Mouse (Mus musculus): ENCODE results near the gene Trim63. TPM values are rescaled to one million over a fixed set of nuclear protein-coding genes. Genes with fewer than 3 reads are reported as not detected.

The Trim63 gene
- polyA plus RNA-seq, 1 experiment from 2014 or later, result 0.11 TPM

GRCm38 (mm10) chr4:134310656-134311055 is 4.3 kb upstream of the Trim63 start:
- 91% methylated on average over 9 of the region's 9 CpGs for WGBS
- no peaks in the 10 kb centered on the region for H3K27me3 ChIP-seq (ENCODE audit: control insufficient read depth, insufficient read depth, low read length)
- H3K27ac ChIP-seq (replicated peaks; ENCODE audit: low read depth, low read length), result no peak overlapping the region

GRCm38 (mm10) chr4:134311784-134312183 is 3.1 kb upstream of the Trim63 start:
- H3K9ac ChIP-seq (replicated peaks; ENCODE audit: low read length), result no peak overlapping the region
- H3K4me2 ChIP-seq (ENCODE audit: low read length), result no peak overlapping the region
- no peaks in the 10 kb centered on the region for H3K9me3 ChIP-seq (ENCODE audit: control insufficient read depth, low read length)
- H3K36me3 ChIP-seq (ENCODE audit: control insufficient read depth, insufficient read depth, low read length), result no peaks in the 10 kb centered on the region
- H3K27ac ChIP-seq (replicated peaks; ENCODE audit: low read depth, low read length), result no peak overlapping the region
- no peak overlapping the region for H3K4me3 ChIP-seq (replicated peaks; ENCODE audit: low read depth, low read length)
- 88% methylated on average over 9 of the region's 9 CpGs for WGBS
- no peaks in the 10 kb centered on the region for H3K27me3 ChIP-seq (ENCODE audit: control insufficient read depth, insufficient read depth, low read length)
- peaks cover 7% of the 10 kb centered on the region; the same call in 1 of the 2 replicates for H3K4me1 ChIP-seq (ENCODE audit: control insufficient read depth, insufficient read depth, low read length)
- DNase-seq, result no peak
- ATAC-seq (ENCODE audit: low FRiP score, low TSS enrichment), result no peak

More at GRCm38 (mm10) chr4:134310656-134311055, 4.3 kb upstream of the Trim63 start:
- no peak overlapping the region for H3K4me2 ChIP-seq (ENCODE audit: low read length)
- no peaks in the 10 kb centered on the region for H3K9me3 ChIP-seq (ENCODE audit: control insufficient read depth, low read length)
- no peaks in the 10 kb centered on the region for H3K36me3 ChIP-seq (ENCODE audit: control insufficient read depth, insufficient read depth, low read length)
- no peak overlapping the region for H3K4me3 ChIP-seq (replicated peaks; ENCODE audit: low read depth, low read length)
- H3K9ac ChIP-seq (replicated peaks; ENCODE audit: low read length), result no peak overlapping the region
- peaks cover 7% of the 10 kb centered on the region; the same call in 1 of the 2 replicates for H3K4me1 ChIP-seq (ENCODE audit: control insufficient read depth, insufficient read depth, low read length)
- ATAC-seq (ENCODE audit: low FRiP score, low TSS enrichment) (no peak), DNase-seq (no peak)

- H3K9ac ChIP-seq (replicated peaks; ENCODE audit: low read length), result no peak overlapping the region
- ATAC-seq (ENCODE audit: low FRiP score, low TSS enrichment) (no peak), DNase-seq (no peak)
- H3K27ac ChIP-seq (replicated peaks; ENCODE audit: low read depth, low read length), result no peak overlapping the region
- no peaks in the 10 kb centered on the region for H3K27me3 ChIP-seq (ENCODE audit: control insufficient read depth, insufficient read depth, low read length)
- no peak overlapping the region for H3K4me3 ChIP-seq (replicated peaks; ENCODE audit: low read depth, low read length)
- H3K4me1 ChIP-seq (ENCODE audit: control insufficient read depth, insufficient read depth, low read length), result peaks cover 3% of the 10 kb centered on the region; the same call in 1 of the 2 replicates
- no peaks in the 10 kb centered on the region for H3K9me3 ChIP-seq (ENCODE audit: control insufficient read depth, low read length)
- no peak overlapping the region for H3K4me2 ChIP-seq (ENCODE audit: low read length)
- 97% methylated on average over 5 of the region's 5 CpGs for WGBS
- no peaks in the 10 kb centered on the region for H3K36me3 ChIP-seq (ENCODE audit: control insufficient read depth, insufficient read depth, low read length)
Observed at GRCm38 (mm10) chr4:134312341-134312740, 2.6 kb upstream of the Trim63 start.

GRCm38 (mm10) chr4:134312901-134313300 is 2.0 kb upstream of the Trim63 start:
- no peak for DNase-seq
- H3K9me3 ChIP-seq (ENCODE audit: control insufficient read depth, low read length), result no peaks in the 10 kb centered on the region

GRCm38 (mm10) chr4:134314081-134314655 is 752 bp upstream of the Trim63 start:
- ATAC-seq (ENCODE audit: low FRiP score, low TSS enrichment) (no peak), DNase-seq (no peak)
- H3K9me3 ChIP-seq (ENCODE audit: control insufficient read depth, low read length), result no peaks in the 10 kb centered on the region
- no peaks in the 10 kb centered on the region for H3K27me3 ChIP-seq (ENCODE audit: control insufficient read depth, insufficient read depth, low read length)
- no peaks in the 10 kb centered on the region for H3K4me1 ChIP-seq (ENCODE audit: control insufficient read depth, insufficient read depth, low read length)
- H3K4me2 ChIP-seq (ENCODE audit: low read length), result no peak overlapping the region
- H3K36me3 ChIP-seq (ENCODE audit: control insufficient read depth, insufficient read depth, low read length), result no peaks in the 10 kb centered on the region
- H3K9ac ChIP-seq (replicated peaks; ENCODE audit: low read length), result no peak overlapping the region
- H3K4me3 ChIP-seq (replicated peaks; ENCODE audit: low read depth, low read length), result no peak overlapping the region
- 83% methylated on average over 4 of the region's 4 CpGs for whole genome bisulfite sequencing
- H3K27ac ChIP-seq (replicated peaks; ENCODE audit: low read depth, low read length), result no peak overlapping the region

More at GRCm38 (mm10) chr4:134312901-134313300, 2.0 kb upstream of the Trim63 start:
- no peaks in the 10 kb centered on the region for H3K4me1 ChIP-seq (ENCODE audit: control insufficient read depth, insufficient read depth, low read length)
- H3K9ac ChIP-seq (replicated peaks; ENCODE audit: low read length), result no peak overlapping the region
- H3K27me3 ChIP-seq (ENCODE audit: control insufficient read depth, insufficient read depth, low read length), result no peaks in the 10 kb centered on the region
- H3K36me3 ChIP-seq (ENCODE audit: control insufficient read depth, insufficient read depth, low read length), result no peaks in the 10 kb centered on the region
- ATAC-seq (ENCODE audit: low FRiP score, low TSS enrichment), result no peak
- H3K4me3 ChIP-seq (replicated peaks; ENCODE audit: low read depth, low read length), result no peak overlapping the region
- WGBS, result 97% methylated on average over 6 of the region's 6 CpGs
- no peak overlapping the region for H3K4me2 ChIP-seq (ENCODE audit: low read length)
- no peak overlapping the region for H3K27ac ChIP-seq (replicated peaks; ENCODE audit: low read depth, low read length)

GRCm38 (mm10) chr4:134315470-134315869 is 550 bp downstream of the Trim63 start:
- Histone ChIP-seq H3K36me3 (ENCODE audit: control insufficient read depth, insufficient read depth, low read length) (no peaks in the 10 kb centered on the region), H3K4me3 (replicated peaks; ENCODE audit: low read depth, low read length) (no peak overlapping the region), H3K9ac (replicated peaks; ENCODE audit: low read length) (no peak overlapping the region), H3K4me1 (ENCODE audit: control insufficient read depth, insufficient read depth, low read length) (no peaks in the 10 kb centered on the region), H3K4me2 (ENCODE audit: low read length) (no peak overlapping the region), H3K9me3 (ENCODE audit: control insufficient read depth, low read length) (no peaks in the 10 kb centered on the region), H3K27ac (replicated peaks; ENCODE audit: low read depth, low read length) (no peak overlapping the region), H3K27me3 (ENCODE audit: control insufficient read depth, insufficient read depth, low read length) (no peaks in the 10 kb centered on the region)
- WGBS, result 84% methylated on average over 9 of the region's 9 CpGs
- no peak for DNase-seq
- no peak for ATAC-seq (ENCODE audit: low FRiP score, low TSS enrichment)

GRCm38 (mm10) chr4:134316390-134316789 is 1.5 kb downstream of the Trim63 start:
- H3K4me1 ChIP-seq (ENCODE audit: control insufficient read depth, insufficient read depth, low read length), result no peaks in the 10 kb centered on the region
- WGBS, result 56% methylated on average over 16 of the region's 16 CpGs
- no peak overlapping the region for H3K27ac ChIP-seq (replicated peaks; ENCODE audit: low read depth, low read length)
- no peak overlapping the region for H3K4me2 ChIP-seq (ENCODE audit: low read length)
- no peak overlapping the region for H3K9ac ChIP-seq (replicated peaks; ENCODE audit: low read length)
- ATAC-seq (ENCODE audit: low FRiP score, low TSS enrichment) (no peak), DNase-seq (no peak)
- no peaks in the 10 kb centered on the region for H3K36me3 ChIP-seq (ENCODE audit: control insufficient read depth, insufficient read depth, low read length)
- no peaks in the 10 kb centered on the region for H3K9me3 ChIP-seq (ENCODE audit: control insufficient read depth, low read length)
- H3K27me3 ChIP-seq (ENCODE audit: control insufficient read depth, insufficient read depth, low read length), result no peaks in the 10 kb centered on the region
- no peak overlapping the region for H3K4me3 ChIP-seq (replicated peaks; ENCODE audit: low read depth, low read length)

GRCm38 (mm10) chr4:134319074-134319473 is 4.2 kb downstream of the Trim63 start:
- Histone ChIP-seq H3K36me3 (ENCODE audit: control insufficient read depth, insufficient read depth, low read length) (no peaks in the 10 kb centered on the region), H3K9me3 (ENCODE audit: control insufficient read depth, low read length) (no peaks in the 10 kb centered on the region), H3K4me3 (replicated peaks; ENCODE audit: low read depth, low read length) (no peak overlapping the region), H3K27ac (replicated peaks; ENCODE audit: low read depth, low read length) (no peak overlapping the region), H3K4me2 (ENCODE audit: low read length) (no peak overlapping the region), H3K4me1 (ENCODE audit: control insufficient read depth, insufficient read depth, low read length) (no peaks in the 10 kb centered on the region), H3K9ac (replicated peaks; ENCODE audit: low read length) (no peak overlapping the region), H3K27me3 (ENCODE audit: control insufficient read depth, insufficient read depth, low read length) (no peaks in the 10 kb centered on the region)
- no peak for DNase-seq
- 92% methylated on average over 5 of the region's 5 CpGs for WGBS
- ATAC-seq (ENCODE audit: low FRiP score, low TSS enrichment), result no peak

- no peaks in the 10 kb centered on the region for H3K36me3 ChIP-seq (ENCODE audit: control insufficient read depth, insufficient read depth, low read length)
- H3K9me3 ChIP-seq (ENCODE audit: control insufficient read depth, low read length), result no peaks in the 10 kb centered on the region
- ATAC-seq (ENCODE audit: low FRiP score, low TSS enrichment) (no peak), DNase-seq (no peak)
- H3K4me2 ChIP-seq (ENCODE audit: low read length), result no peak overlapping the region
- no peak overlapping the region for H3K4me3 ChIP-seq (replicated peaks; ENCODE audit: low read depth, low read length)
- no peaks in the 10 kb centered on the region for H3K4me1 ChIP-seq (ENCODE audit: control insufficient read depth, insufficient read depth, low read length)
- H3K9ac ChIP-seq (replicated peaks; ENCODE audit: low read length), result no peak overlapping the region
- H3K27me3 ChIP-seq (ENCODE audit: control insufficient read depth, insufficient read depth, low read length), result no peaks in the 10 kb centered on the region
- 86% methylated on average over 5 of the region's 5 CpGs for WGBS
- no peak overlapping the region for H3K27ac ChIP-seq (replicated peaks; ENCODE audit: low read depth, low read length)
Observed at GRCm38 (mm10) chr4:134319674-134320073, 4.8 kb downstream of the Trim63 start.

Data from midbrain, embryonic 14.5 days (tissue).